Mouse (Mus musculus) embryo, embryonic 10.5 days (tissue): Measurements from ENCODE around the gene Camsap3.
"Not testable (repeated sequence)": the region's sequence is repeated elsewhere in the genome, so short reads cannot be mapped to it uniquely, and the experiment has no call there.

Experiments used
- DNase-seq: peaks from one replicate; pipeline ENCODE4 v3.0.0-alpha.2; 2015; ENCODE audit warnings: low spot score

The Camsap3 gene

GRCm38 (mm10) chr8:3586993-3587390, at the start of gene Camsap3:
Gene Camsap3 (plus strand): TSS chr8:3587293.
- no peak for DNase-seq

GRCm38 (mm10) chr8:3537666-3538065, 49.4 kb upstream of the Camsap3 start:
- DNase-seq: no peak

- DNase-seq: no peak
Observed at GRCm38 (mm10) chr8:3539146-3539545, 47.9 kb upstream of the Camsap3 start.

DNA sequence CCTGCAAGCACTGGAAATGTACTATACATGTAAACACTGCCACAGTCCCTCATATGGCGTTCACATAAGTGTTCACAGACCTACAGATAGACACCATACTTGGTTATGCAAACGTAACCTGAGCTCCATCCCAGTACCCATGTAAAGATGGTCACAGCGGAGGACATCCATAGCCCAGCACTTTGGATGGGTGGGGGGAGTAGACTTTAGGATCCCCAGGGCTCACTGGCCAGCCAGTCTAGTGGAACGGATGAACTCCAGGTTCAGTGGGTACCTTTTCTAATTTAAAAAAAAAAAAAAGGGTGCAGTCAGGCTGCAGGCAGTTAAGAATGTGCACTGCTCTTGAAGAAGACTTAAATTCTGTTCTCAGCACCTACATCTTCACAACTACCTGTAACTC, 47.0 kb upstream of the Camsap3 start:
- no peak for DNase-seq

DNA sequence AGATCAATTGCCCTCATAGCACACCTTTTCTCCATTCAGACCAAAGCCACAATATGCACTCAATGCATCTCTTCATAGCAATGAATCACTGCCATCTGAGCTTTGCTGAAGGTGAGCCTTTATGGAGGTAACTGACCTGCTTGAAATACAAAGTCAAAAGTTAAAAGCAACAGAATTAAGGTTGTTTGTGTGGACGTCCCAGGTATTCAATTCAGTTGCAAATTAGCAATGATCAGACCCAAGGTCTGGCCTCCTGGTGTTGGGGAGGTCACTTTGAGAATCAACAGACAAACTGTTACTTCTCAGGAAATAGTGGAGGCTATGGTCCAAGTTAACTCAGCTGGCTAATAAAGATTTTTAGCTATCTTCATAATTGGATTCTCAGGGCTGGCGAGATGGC, 40.6 kb upstream of the Camsap3 start:
- no peak for DNase-seq

GRCm38 (mm10) chr8:3552240-3552639, 34.9 kb upstream of the Camsap3 start:
- DNase-seq: no peak

DNA sequence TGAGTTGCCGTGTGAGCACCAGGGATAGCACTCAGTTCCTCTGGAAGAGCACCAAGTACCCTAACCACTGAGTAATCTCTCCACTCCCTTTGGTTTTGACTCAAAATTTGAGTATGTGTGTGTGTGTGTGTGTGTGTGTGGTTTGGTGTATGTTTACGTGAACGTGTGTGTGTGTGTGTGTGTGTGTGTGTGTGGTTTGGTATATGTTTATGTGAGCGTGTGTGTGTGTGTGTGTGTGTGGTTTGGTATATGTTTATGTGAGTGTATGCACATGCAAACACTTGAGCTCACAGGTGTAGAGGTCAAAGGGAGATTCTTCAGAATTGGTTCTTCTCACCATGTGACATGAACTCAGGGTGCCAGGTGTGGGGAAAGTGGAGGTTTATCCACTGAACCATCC, 31.0 kb upstream of the Camsap3 start:
- no peak for DNase-seq

- peak; percentile 86 for DNase-seq
Observed at GRCm38 (mm10) chr8:3567641-3568371, 19.3 kb upstream of the Camsap3 start, which contains the start of gene C330021F23Rik. Gene C330021F23Rik (plus strand): TSS chr8:3567990.

DNA sequence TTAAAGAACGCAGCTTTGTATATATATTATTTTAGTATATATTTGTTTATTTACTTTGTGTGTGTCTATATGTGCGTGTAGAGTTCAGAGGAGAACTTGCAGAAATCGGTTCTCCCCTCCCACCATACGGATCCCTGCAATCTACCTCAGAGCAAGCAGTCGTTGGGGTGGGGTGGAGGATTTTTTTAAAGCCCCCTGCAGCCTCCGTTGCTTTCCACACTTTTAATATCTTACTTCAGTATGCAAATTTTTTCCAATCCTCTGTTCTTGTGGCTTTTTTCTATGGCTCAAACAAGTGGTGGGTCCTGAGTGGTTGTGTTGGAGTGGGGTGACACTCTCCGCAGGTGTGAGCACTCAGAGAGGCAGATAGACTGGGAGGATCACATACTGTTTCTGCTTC, 18.7 kb upstream of the Camsap3 start:
- peak; percentile 27 for DNase-seq

GRCm38 (mm10) chr8:3569784-3570183, 17.3 kb upstream of the Camsap3 start:
- no peak for DNase-seq

GRCm38 (mm10) chr8:3574546-3574945, 12.5 kb upstream of the Camsap3 start:
- no peak for DNase-seq

GRCm38 (mm10) chr8:3576211-3576960, 10.7 kb upstream of the Camsap3 start:
- DNase-seq: no peak

- no peak for DNase-seq
Observed at GRCm38 (mm10) chr8:3579390-3580364, 7.4 kb upstream of the Camsap3 start.

- DNase-seq: not testable (repeated sequence)
Observed at GRCm38 (mm10) chr8:3581961-3582360, 5.1 kb upstream of the Camsap3 start.

DNA sequence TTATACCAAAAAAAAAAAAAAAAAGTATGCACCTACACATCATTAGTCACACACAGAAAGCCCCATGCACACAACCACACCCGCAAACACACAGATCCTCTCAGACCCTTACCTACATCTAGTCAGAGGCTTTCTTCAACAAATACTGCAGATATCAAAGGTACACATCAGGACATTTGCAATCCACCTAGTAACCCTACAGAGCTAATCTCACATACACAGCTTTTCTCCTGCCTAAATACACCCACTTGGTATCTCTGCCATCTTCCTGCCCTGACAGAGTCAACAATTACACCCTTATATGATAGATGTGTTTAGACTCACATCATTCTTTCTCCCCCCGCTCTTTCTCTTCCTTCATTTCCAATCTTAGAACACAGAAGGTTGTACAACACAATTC, 641 bp upstream of the Camsap3 start:
- DNase-seq: no peak

GRCm38 (mm10) chr8:3587391-3588257, 531 bp downstream of the Camsap3 start:
- DNase-seq: peak; percentile 71

- peak; percentile 18 for DNase-seq
Observed at GRCm38 (mm10) chr8:3588258-3588633, 1.2 kb downstream of the Camsap3 start.

DNA sequence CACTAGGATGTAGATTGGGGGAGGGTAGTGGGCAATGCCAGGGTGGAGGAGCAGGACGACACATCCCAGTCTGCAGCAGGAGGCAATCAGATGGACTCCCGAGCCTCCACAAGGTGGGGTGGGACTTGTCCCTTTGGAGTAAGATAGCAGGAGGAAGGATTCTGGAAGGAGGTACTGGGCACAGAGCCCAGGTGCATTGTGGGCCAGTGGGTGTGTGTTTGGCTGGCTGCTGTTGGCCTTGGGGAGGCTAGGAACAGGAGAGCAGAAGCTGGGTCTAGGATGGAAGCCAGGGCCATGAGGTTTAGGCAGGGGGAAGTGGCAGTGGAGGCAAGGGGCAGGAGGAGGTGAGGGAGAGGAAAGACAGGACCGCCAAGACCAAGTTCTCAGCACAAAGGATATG, 6.4 kb downstream of the Camsap3 start:
- no peak for DNase-seq

- DNase-seq: no peak
Observed at GRCm38 (mm10) chr8:3594466-3594865, 7.4 kb downstream of the Camsap3 start.

DNA sequence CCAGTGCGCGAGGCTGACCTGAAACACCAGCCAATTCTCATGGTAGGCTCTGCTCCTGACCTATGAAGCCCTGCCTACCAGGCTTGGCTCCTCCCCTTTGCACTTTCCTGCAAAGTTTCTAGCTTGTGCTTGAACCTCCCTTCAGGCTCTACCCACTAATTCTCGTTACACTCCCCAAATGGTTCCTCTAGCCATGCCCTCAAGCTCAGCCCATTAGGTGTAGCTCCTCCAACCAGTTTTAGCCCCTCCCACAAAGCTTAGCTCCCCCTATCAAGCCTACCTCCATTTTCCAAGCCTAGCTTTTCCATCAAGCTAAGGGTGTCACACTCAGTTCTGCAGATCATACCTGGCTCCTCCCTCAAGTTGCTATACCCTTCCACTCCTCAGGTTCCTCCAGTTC, 11.0 kb downstream of the Camsap3 start:
- no peak for DNase-seq

- DNase-seq: no peak
Observed at GRCm38 (mm10) chr8:3599219-3599618, 12.1 kb downstream of the Camsap3 start.
